Mouse (Mus musculus) neutrophil, adult 5-6 weeks (primary cell): ENCODE data around the gene Actrt2. TPM values are rescaled to one million over a fixed set of nuclear protein-coding genes. Genes with fewer than 3 reads are reported as not detected.

Source experiments
- ATAC-seq: fragments of 151-379, 151-347 bp; 2 replicates; pipeline ENCODE4 v1.8.0; 2017; ENCODE audit warnings: mild to moderate bottlenecking, moderate TSS enrichment; ENCODE audit not compliant: insufficient number of reproducible peaks, poor library complexity, low FRiP score, severe bottlenecking; ENCODE audit errors: extremely low read depth
- total RNA-seq: library from RNA; stranded (forward); fragments of 200-1000 nt; gene quantifications from 2 replicates; pipeline ENCODE4 v1.2.3, GENCODE M21; 2017

The Actrt2 gene
- total RNA-seq, 1 experiment from 2014 or later = not detected

GRCm38 (mm10) chr4:154623241-154623640, 44.4 kb downstream of the Actrt2 start:
- no peak for ATAC-seq

DNA sequence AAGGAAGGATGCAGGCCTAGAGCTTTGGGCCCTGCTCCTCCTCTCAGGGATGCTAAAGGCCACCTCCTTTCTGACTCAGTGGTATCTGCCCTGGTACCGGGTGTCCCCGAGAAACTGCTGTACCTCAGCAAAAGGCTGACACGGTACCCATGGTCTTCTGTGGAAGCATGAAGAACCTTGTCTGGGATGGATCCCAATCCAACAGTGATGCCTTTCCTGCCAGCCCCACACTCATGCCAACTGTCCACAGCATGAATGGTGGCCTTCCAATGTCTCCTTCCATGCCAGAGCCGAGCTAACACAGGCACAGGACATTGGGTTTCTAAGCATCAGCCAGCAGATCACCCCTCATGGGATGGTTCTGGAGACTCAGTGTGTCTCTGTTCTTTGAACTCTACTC, 45.1 kb downstream of the Actrt2 start:
- no peak for ATAC-seq

Other genes starting within 250 kb of the Actrt2 start
- 0.25 and 1.7 TPM in 2 replicates for gene Prdm16, start 31.0 kb downstream of the Actrt2 start, total RNA-seq
- gene Ttc34, start 169.6 kb upstream of the Actrt2 start, total RNA-seq = not detected in 2 replicates
- not detected in 2 replicates for gene Mmel1, start 201.7 kb upstream of the Actrt2 start, total RNA-seq
- gene Fam213b, start 231.3 kb upstream of the Actrt2 start, total RNA-seq = 3.4 and 4.4 TPM in 2 replicates